Mouse (Mus musculus) liver, embryonic 15.5 days (tissue): Measurements from ENCODE around the gene Phactr4. TPM values are rescaled to one million over a fixed set of nuclear protein-coding genes. Genes with fewer than 3 reads are reported as not detected.

ENCODE experiments used
- ATAC-seq: fragments of 200-750 bp; cut with Nextera tagmentation; 2 replicates; pipeline ENCODE4 v1.8.0; 2017; ENCODE audit warnings: moderate number of reproducible peaks, mild to moderate bottlenecking, moderate library complexity; ENCODE audit not compliant: insufficient read depth
- H3K27ac ChIP-seq: fragments of 300-500 bp; sonication (generic); replicated peaks from 2 replicates; pipeline ENCODE4 v1.5.1; 2015; ENCODE audit warnings: mild to moderate bottlenecking, inconsistent platforms
- H3K27me3 ChIP-seq: fragments of 300-500 bp; sonication (generic); 2 replicates; pipeline ENCODE4 v1.6.1; 2015; ENCODE audit warnings: mild to moderate bottlenecking, inconsistent platforms
- H3K36me3 ChIP-seq: fragments of 300-500 bp; sonication (generic); replicated peaks from 2 replicates; pipeline ENCODE4 v1.6.1; 2015; ENCODE audit warnings: moderate library complexity, mild to moderate bottlenecking, inconsistent platforms
- H3K4me1 ChIP-seq: fragments of 300-500 bp; sonication (generic); replicated peaks from 2 replicates; pipeline ENCODE4 v1.6.1; 2015; ENCODE audit warnings: inconsistent platforms
- H3K4me2 ChIP-seq: fragments of 300-500 bp; sonication (generic); 2 replicates; pipeline ENCODE4 v1.6.1; 2015; ENCODE audit warnings: moderate library complexity, mild to moderate bottlenecking, inconsistent platforms
- H3K4me3 ChIP-seq: fragments of 300-500 bp; sonication (generic); replicated peaks from 2 replicates; pipeline ENCODE4 v1.5.1; 2015; ENCODE audit warnings: mild to moderate bottlenecking, inconsistent platforms
- H3K9ac ChIP-seq: fragments of 300-500 bp; sonication (generic); 2 replicates; pipeline ENCODE4 v1.6.1; 2015; ENCODE audit warnings: moderate library complexity, mild to moderate bottlenecking, inconsistent platforms
- H3K9me3 ChIP-seq: fragments of 300-500 bp; sonication (generic); replicated peaks from 2 replicates; pipeline ENCODE4 v1.6.1; 2016; ENCODE audit warnings: inconsistent platforms
- WGBS: fragments of 180-500 bp; shearing (Covaris S2); methylation state at CpG from one replicate; pipeline ENCODE4 v1.1.7; 2015; ENCODE audit warnings: mixed read lengths; ENCODE audit not compliant: insufficient replicate concordance; 5-methylcytosine and 5-hydroxymethylcytosine counted together
- polyA plus RNA-seq: library from polyadenylated mRNA; unstranded; fragments of >200 nt; fragmentation: Nextera tagmentation; extraction: Ambion mirVana; gene quantifications from 2 replicates; pipeline ENCODE4 v1.2.1, GENCODE M21; 2015

Phactr4 gene
- polyA plus RNA-seq, 1 experiment from 2014 or later, result 8.0 TPM

- ATAC-seq, result peak; percentile 94
- Histone ChIP-seq H3K9me3 (0 out of 2 replicates have a peak, but pooled peaks cover 5% of the 10 kb centered on the region), H3K36me3 (peaks cover 25% of the 10 kb centered on the region), H3K4me3 (no peak overlapping the region), H3K27ac (peak overlapping the region; percentile 85), H3K27me3 (no peaks in the 10 kb centered on the region), H3K4me2 (peak overlapping the region; percentile 23; the same call in 1 of the 2 replicates), H3K4me1 (peaks cover 64% of the 10 kb centered on the region), H3K9ac (no peak overlapping the region)
- 41% methylated on average over 8 of the region's 8 CpGs for WGBS
Observed at GRCm38 (mm10) chr4:132391063-132391740, 31.1 kb downstream of the Phactr4 start.

- WGBS, result 77% methylated on average over 4 of the region's 4 CpGs
- H3K27ac ChIP-seq, result no peak overlapping the region
- H3K9ac ChIP-seq, result no peak overlapping the region
- ATAC-seq, result no peak
- no peaks in the 10 kb centered on the region for H3K27me3 ChIP-seq
- peaks cover 47% of the 10 kb centered on the region for H3K4me1 ChIP-seq
- H3K4me3 ChIP-seq, result no peak overlapping the region
- H3K9me3 ChIP-seq, result 0 out of 2 replicates have a peak, but pooled peaks cover 5% of the 10 kb centered on the region
- H3K36me3 ChIP-seq, result peaks cover 33% of the 10 kb centered on the region
- H3K4me2 ChIP-seq, result no peak overlapping the region
Observed at GRCm38 (mm10) chr4:132389302-132389701, 33.0 kb downstream of the Phactr4 start.

- Histone ChIP-seq H3K9me3 (0 out of 2 replicates have a peak, but pooled peaks cover 4% of the 10 kb centered on the region), H3K4me3 (no peak overlapping the region), H3K27ac (no peak overlapping the region), H3K4me2 (no peak overlapping the region), H3K9ac (no peak overlapping the region), H3K4me1 (peaks cover 54% of the 10 kb centered on the region), H3K36me3 (peaks cover 37% of the 10 kb centered on the region), H3K27me3 (no peaks in the 10 kb centered on the region)
- ATAC-seq, result no peak
- 69% methylated on average over 5 of the region's 5 CpGs for WGBS
Observed at GRCm38 (mm10) chr4:132387617-132388016, 34.7 kb downstream of the Phactr4 start.

- no peak overlapping the region for H3K9ac ChIP-seq
- H3K27ac ChIP-seq, result no peak overlapping the region
- H3K27me3 ChIP-seq, result no peaks in the 10 kb centered on the region
- ATAC-seq, result no peak
- H3K9me3 ChIP-seq, result no peaks in the 10 kb centered on the region
- peaks cover 60% of the 10 kb centered on the region for H3K4me1 ChIP-seq
- H3K36me3 ChIP-seq, result peaks cover 32% of the 10 kb centered on the region
- no peak overlapping the region for H3K4me3 ChIP-seq
- 84% methylated on average over 7 of the region's 7 CpGs for WGBS
- no peak overlapping the region for H3K4me2 ChIP-seq
Observed at GRCm38 (mm10) chr4:132386846-132387245, 35.4 kb downstream of the Phactr4 start.

- Histone ChIP-seq H3K36me3 (peaks cover 32% of the 10 kb centered on the region), H3K4me2 (no peak overlapping the region), H3K4me1 (peaks cover 56% of the 10 kb centered on the region), H3K9ac (no peak overlapping the region), H3K27ac (no peak overlapping the region), H3K4me3 (no peak overlapping the region), H3K27me3 (no peaks in the 10 kb centered on the region), H3K9me3 (no peaks in the 10 kb centered on the region)
- no peak for ATAC-seq
- 76% methylated on average over 8 of the region's 8 CpGs for WGBS
Observed at GRCm38 (mm10) chr4:132385771-132386410, 36.4 kb downstream of the Phactr4 start.

GRCm38 (mm10) chr4:132383455-132383854 is 38.8 kb downstream of the Phactr4 start:
- H3K4me3 ChIP-seq, result no peak overlapping the region
- H3K36me3 ChIP-seq, result peaks cover 32% of the 10 kb centered on the region
- H3K9ac ChIP-seq, result no peak overlapping the region
- 50% methylated on average over 3 of the region's 3 CpGs for WGBS
- no peak overlapping the region; the same call in 1 of the 2 replicates for H3K27ac ChIP-seq
- peak; percentile 64 for ATAC-seq
- peaks cover 36% of the 10 kb centered on the region for H3K4me1 ChIP-seq
- no peaks in the 10 kb centered on the region for H3K9me3 ChIP-seq
- H3K27me3 ChIP-seq, result no peaks in the 10 kb centered on the region
- H3K4me2 ChIP-seq, result no peak overlapping the region

GRCm38 (mm10) chr4:132382296-132382695 is 40.0 kb downstream of the Phactr4 start:
- Histone ChIP-seq H3K4me1 (peaks cover 24% of the 10 kb centered on the region), H3K9me3 (no peaks in the 10 kb centered on the region), H3K4me2 (no peak overlapping the region), H3K9ac (no peak overlapping the region), H3K4me3 (no peak overlapping the region), H3K27me3 (no peaks in the 10 kb centered on the region), H3K36me3 (peaks cover 43% of the 10 kb centered on the region), H3K27ac (no peak overlapping the region)
- ATAC-seq, result no peak
- WGBS, result 57% methylated on average over 4 of the region's 4 CpGs

GRCm38 (mm10) chr4:132380965-132381616 is 41.2 kb downstream of the Phactr4 start:
- Histone ChIP-seq H3K27ac (no peak overlapping the region), H3K9me3 (no peaks in the 10 kb centered on the region), H3K4me2 (no peak overlapping the region), H3K36me3 (peaks cover 44% of the 10 kb centered on the region), H3K27me3 (no peaks in the 10 kb centered on the region), H3K9ac (no peak overlapping the region), H3K4me1 (peaks cover 20% of the 10 kb centered on the region), H3K4me3 (no peak overlapping the region)
- ATAC-seq, result no peak
- WGBS, result 84% methylated on average over 2 of the region's 2 CpGs

GRCm38 (mm10) chr4:132373820-132374219 is 48.5 kb downstream of the Phactr4 start:
- Histone ChIP-seq H3K9me3 (no peaks in the 10 kb centered on the region), H3K36me3 (peaks cover 88% of the 10 kb centered on the region), H3K4me3 (no peak overlapping the region), H3K27ac (no peak overlapping the region), H3K27me3 (no peaks in the 10 kb centered on the region), H3K9ac (no peak overlapping the region), H3K4me1 (no peaks in the 10 kb centered on the region), H3K4me2 (no peak overlapping the region)
- no peak for ATAC-seq
- 83% methylated on average over 1 of the region's 1 CpGs for WGBS

- WGBS, result 78% methylated on average over 8 of the region's 8 CpGs
- no peak overlapping the region for H3K4me3 ChIP-seq
Observed at GRCm38 (mm10) chr4:132369953-132370750, 52.1 kb downstream of the Phactr4 start.

More at GRCm38 (mm10) chr4:132369953-132370750, 52.1 kb downstream of the Phactr4 start:
- ATAC-seq, result no peak
- Histone ChIP-seq H3K27me3 (no peaks in the 10 kb centered on the region), H3K9me3 (no peaks in the 10 kb centered on the region), H3K9ac (no peak overlapping the region), H3K4me1 (no peaks in the 10 kb centered on the region), H3K36me3 (peaks cover 93% of the 10 kb centered on the region), H3K27ac (no peak overlapping the region), H3K4me2 (no peak overlapping the region)
